Mouse (Mus musculus) mesoderm, embryonic 11.5 days (tissue): ENCODE measurements around the gene Prkrip1.
"Not testable (repeated sequence)": the region's sequence is repeated elsewhere in the genome, so short reads cannot be mapped to it uniquely, and the experiment has no call there.

ENCODE experiments used
- DNase-seq: peaks from one replicate; pipeline ENCODE4 v3.0.0-alpha.2; 2012; ENCODE audit warnings: low read depth, low spot score

Prkrip1 gene

GRCm38 (mm10) chr5:136163807-136164474 lies 34.8 kb downstream of the Prkrip1 start:
- no peak for DNase-seq

DNA sequence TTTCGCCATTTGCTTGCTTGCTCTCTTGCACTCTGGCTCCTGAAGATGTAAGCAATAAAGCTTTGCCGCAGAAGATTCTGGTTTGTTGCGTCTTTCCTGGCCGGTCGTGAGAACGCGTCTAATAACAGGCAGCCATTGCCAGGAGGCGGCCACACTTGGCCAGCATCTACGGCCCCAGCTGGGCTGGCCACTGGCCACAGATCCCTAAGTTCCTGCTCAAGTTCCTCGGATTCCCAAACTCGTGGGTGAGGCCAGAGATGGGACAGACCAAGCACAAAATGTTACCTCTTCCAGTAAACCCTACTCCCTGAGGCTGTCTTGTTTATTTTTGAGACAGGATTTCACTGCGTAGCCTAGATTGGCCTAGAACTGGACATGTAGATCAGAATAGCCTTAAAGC lies 38.7 kb downstream of the Prkrip1 start:
- DNase-seq: not testable (repeated sequence)

GRCm38 (mm10) chr5:136155399-136155798 lies 43.4 kb downstream of the Prkrip1 start:
- DNase-seq: no peak

GRCm38 (mm10) chr5:136152365-136152764 lies 46.4 kb downstream of the Prkrip1 start:
- no peak for DNase-seq

GRCm38 (mm10) chr5:136149134-136149576 lies 49.6 kb downstream of the Prkrip1 start:
- DNase-seq: not testable (repeated sequence)

GRCm38 (mm10) chr5:136147704-136148103 lies 51.1 kb downstream of the Prkrip1 start:
- no peak for DNase-seq

DNA sequence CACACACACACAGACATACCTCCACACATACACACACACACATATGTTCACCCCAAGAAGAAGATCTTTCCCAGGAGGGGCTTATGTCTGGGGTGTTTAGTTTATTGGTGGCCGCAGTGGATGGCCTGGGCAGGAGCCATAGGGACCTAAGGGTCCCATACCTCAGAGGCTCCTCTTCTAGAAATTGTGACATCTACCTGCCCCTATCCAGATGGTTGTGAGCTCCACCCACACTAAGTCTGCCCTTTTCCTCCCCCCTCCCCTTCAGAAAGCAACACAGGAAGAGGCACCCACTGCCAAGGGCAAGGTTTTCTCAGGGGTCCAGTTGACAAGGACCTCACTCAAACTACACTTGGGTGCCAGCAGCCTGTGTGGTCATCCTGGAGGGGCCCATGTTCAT lies 51.8 kb downstream of the Prkrip1 start:
- DNase-seq: no peak

DNA sequence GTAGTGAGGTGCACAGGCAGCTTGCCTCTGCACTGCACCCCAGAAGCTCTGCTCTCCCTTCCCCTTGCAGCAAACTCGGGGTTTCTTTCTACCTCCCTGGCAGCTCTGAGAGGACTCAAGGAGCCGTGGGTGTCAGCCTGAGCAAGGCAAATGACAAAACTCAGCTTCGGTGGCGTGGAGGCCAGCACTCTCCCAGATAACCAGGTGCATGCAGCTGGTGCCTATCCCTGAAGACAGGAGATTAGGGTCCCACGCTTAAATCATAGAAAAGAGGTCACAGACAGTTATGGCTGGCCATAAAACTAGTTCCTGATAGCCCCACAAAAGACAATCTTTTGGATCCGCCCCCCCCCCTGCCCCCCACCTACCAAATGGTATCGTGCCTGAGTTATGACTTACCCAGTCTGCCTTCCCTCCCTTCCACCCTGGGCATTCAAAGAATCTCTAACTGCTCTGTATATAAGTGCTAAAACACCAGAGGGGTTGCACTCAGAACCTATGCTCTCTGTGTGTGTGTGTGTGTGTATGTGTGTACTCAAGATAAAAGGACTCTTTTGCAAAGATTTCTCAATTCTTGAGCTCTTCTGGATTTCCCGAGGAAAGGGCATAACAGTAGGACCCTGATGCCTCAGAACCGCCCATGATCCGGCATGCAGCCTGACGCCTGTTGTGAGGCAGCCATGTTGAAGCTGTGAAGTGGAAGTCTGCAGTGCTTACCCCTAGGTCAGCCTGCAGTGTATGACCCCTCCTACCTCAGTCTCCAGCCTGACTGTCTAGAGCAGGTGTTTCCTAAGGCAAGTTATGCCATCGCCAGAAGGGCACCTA lies 53.9 kb downstream of the Prkrip1 start:
- DNase-seq: no peak

GRCm38 (mm10) chr5:136143161-136143755 lies 55.5 kb downstream of the Prkrip1 start:
- DNase-seq: no peak

- no peak for DNase-seq
Measured at GRCm38 (mm10) chr5:136142746-136143145, 56.0 kb downstream of the Prkrip1 start.

GRCm38 (mm10) chr5:136140057-136140482 lies 58.7 kb downstream of the Prkrip1 start:
- DNase-seq: no peak

DNA sequence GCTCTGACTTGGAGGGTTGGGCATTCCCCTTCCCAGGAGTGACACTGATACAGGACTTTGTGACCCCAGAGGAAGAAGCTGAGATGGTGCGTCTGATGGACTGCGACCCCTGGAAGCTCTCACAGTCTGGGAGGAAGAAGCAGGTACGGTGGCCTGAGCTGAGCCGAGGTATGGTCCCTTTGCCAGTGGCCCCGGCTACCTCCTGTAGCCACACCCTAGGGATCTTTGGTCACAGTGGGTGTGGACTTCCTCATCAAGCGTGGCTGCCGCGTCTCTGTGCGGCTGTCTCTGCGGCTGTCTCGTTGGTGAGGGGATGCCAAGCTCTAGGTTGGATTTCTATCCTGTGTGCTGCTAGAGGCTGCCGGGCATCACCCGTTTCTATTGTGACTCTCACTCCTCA lies 59.4 kb downstream of the Prkrip1 start:
- no peak for DNase-seq

- peak; percentile 69 for DNase-seq
Measured at GRCm38 (mm10) chr5:136137658-136138274, 61.0 kb downstream of the Prkrip1 start.

DNA sequence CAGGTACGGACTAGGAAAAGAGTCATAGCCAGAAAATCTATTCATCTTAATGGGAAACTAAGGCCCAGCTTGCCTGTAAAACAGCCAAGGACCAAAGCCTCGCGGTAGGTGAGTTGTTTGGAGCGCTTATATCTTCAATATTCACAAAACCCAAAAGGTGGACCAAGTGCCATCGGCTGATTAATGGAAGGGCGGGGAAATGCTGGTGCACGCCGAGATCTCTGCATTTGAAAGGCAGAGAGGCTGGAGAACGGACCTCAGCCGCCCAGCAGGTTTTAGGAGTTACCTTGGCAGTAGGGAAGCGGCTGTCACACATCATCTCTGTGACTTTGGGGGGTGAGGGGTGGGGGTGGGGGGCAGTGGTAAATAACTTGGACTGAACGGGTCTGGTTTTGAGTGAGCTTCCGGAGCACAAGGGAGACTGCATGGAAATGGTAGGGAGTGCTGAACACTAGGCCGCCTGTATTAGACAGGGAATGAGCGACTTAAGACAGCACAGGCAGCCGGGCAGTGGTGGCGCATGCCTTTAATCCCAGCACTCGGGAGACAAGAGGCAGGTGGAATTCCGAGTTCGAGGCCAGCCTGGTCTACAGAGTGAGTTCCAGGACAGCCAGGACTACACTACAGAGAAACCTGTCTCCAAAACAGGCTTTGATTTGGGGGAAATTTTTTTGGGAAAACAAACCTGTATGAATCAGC lies 62.3 kb downstream of the Prkrip1 start:
- DNase-seq: no peak

DNA sequence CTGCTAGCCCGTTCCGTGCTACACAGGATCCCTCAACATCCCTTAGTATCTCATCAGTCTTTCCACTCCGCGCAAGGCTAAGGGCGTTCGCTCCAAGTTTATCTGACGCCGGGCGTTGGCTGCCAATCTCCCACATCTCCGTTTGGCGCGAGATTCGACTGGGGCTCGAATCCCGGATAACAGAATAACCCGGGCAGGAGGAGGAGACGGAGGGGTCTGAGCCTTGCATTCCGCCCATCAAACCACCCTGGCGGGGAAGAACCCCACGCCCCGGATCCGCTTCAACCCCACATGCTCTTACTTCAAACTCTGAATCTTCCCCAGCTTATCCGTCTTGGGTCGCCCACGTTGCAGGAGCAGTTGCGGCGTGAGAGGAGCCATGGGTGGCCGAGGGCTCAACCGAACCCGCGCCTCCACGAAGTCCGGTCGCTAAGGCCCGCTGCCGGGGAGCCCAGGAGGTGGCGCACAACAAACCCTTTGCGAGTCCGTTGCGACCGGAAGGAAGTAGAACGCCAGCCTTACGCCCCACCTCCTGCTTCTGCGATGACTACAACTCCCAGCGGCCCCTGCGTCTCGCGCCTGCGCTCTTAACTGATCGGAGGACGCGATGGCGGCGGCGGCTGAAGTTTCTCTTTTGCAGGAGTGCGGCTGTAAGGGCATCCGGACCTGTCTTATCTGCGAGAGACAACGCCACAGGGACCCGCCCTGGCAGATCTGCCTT lies 63.0 kb downstream of the Prkrip1 start, which contains the start of the genes Lrwd1 and Alkbh4:
Gene Lrwd1 (minus strand): TSS at position 504 of the 721 bp plus-strand sequence.
Gene Alkbh4 (plus strand): TSS at position 576 of the 721 bp plus-strand sequence.
- peak; percentile 96 for DNase-seq
